Comparison of ENCODE assay signal across 15 mouse cellular contexts in genomic region chr13:94809724-94810123, GRCm38 (mm10). TPM values are rescaled to one million over a fixed set of nuclear protein-coding genes. Genes with fewer than 3 reads are reported as not detected.
DNase-seq lines count a peak whose midpoint lies in the region; ATAC-seq and TF ChIP-seq lines count a peak whose summit lies in the region.
"Had no signal": no experiment of that assay in that cellular context is flagged by ENCODE, and none has a peak within 500 bp of the region (broad histone marks: within the 10 kb centered on the region; RNA-seq: fewer than 3 reads in every experiment).

No protein-coding gene starts in this region.

- H3K27ac ChIP-seq in gastrocnemius, adult 2 months = no peak overlapping the region
- H3K27ac ChIP-seq in kidney, postnatal 0 days = no peak overlapping the region
- no peak overlapping the region for H3K27ac ChIP-seq in midbrain, embryonic 11.5 days (ENCODE audit: low read depth, low read length)
- H3K27ac ChIP-seq in midbrain, embryonic 15.5 days = no peak overlapping the region
- no peak overlapping the region for H3K27ac ChIP-seq in stomach, postnatal 0 days (replicated peaks)
- H3K27ac ChIP-seq: embryonic facial prominence, embryonic 13.5 days; limb, embryonic 15.5 days; lung, embryonic 15.5 days had no signal

- no peak for DNase-seq in gastrocnemius, adult 2 months
- no peak for DNase-seq in gastrocnemius, postnatal 4 days (ENCODE audit: low spot score in 2 of 2)
- DNase-seq in kidney, postnatal 0 days (ENCODE audit: low spot score) = no peak
- DNase-seq in kidney, postnatal 10 days = no peak
- DNase-seq in midbrain, embryonic 11.5 days (ENCODE audit: low spot score, missing footprints) = peak; percentile 26
- no peak for DNase-seq in stomach, postnatal 0 days (ENCODE audit: low spot score)
- DNase-seq: cerebellum, adult 9-11 months; forebrain, postnatal 0 days; thymus, postnatal 36 days had no signal

- intact Hi-C loops in gastrocnemius, adult 2 months (cut with DNase I) = no loop called here

- 74% methylated on average over 1 of the region's 1 CpGs for WGBS in kidney, postnatal 0 days
- 50% methylated on average over 1 of the region's 1 CpGs for WGBS in midbrain, embryonic 11.5 days
- WGBS in midbrain, embryonic 15.5 days = 82% methylated on average over 1 of the region's 1 CpGs
- 68% methylated on average over 1 of the region's 1 CpGs for WGBS in stomach, postnatal 0 days

- H3K4me1 ChIP-seq in kidney, postnatal 0 days (replicated peaks; ENCODE audit: insufficient read depth, low read length) = peaks cover 15% of the 10 kb centered on the region; the same call in 1 of the 2 replicates
- H3K4me1 ChIP-seq in midbrain, embryonic 11.5 days (ENCODE audit: control insufficient read depth, insufficient read depth, low read length) = no peaks in the 10 kb centered on the region
- 0 out of 2 replicates have a peak, but pooled peaks cover 4% of the 10 kb centered on the region for H3K4me1 ChIP-seq in midbrain, embryonic 15.5 days
- H3K4me1 ChIP-seq in stomach, postnatal 0 days (replicated peaks; ENCODE audit: control insufficient read depth, insufficient read depth) = no peaks in the 10 kb centered on the region

- TF ChIP-seq CTCF in gastrocnemius, adult 2 months (IDR thresholded peaks at IDR 0.05) = peak; percentile 15; the same call in 1 of the 2 replicates
- TF ChIP-seq CTCF in kidney, postnatal 0 days (IDR thresholded peaks at IDR 0.05; ENCODE audit: low read depth) = peak; percentile 39; the same call in 1 of the 2 replicates
- TF ChIP-seq CTCF in stomach, postnatal 0 days (IDR thresholded peaks at IDR 0.05; ENCODE audit: low read depth) = peak; percentile 49

- no peak for ATAC-seq in kidney, postnatal 0 days (replicated peaks; ENCODE audit: low FRiP score, low read depth)
- ATAC-seq in midbrain, embryonic 11.5 days (ENCODE audit: low FRiP score) = no peak
- ATAC-seq in midbrain, embryonic 15.5 days (replicated peaks) = no peak
- no peak for ATAC-seq in stomach, postnatal 0 days (ENCODE audit: low FRiP score, low TSS enrichment)
- ATAC-seq in erythroid progenitor cell, adult 5-6 weeks (replicated peaks; ENCODE audit: low FRiP score, poor library complexity, severe bottlenecking) = no peak
- ATAC-seq: forebrain, postnatal 0 days had no signal

- no peak overlapping the region for H3K4me2 ChIP-seq in kidney, postnatal 0 days (ENCODE audit: low read length)
- no peak overlapping the region for H3K4me2 ChIP-seq in midbrain, embryonic 11.5 days
- no peak overlapping the region for H3K4me2 ChIP-seq in midbrain, embryonic 15.5 days
- H3K4me2 ChIP-seq in stomach, postnatal 0 days (replicated peaks; ENCODE audit: low read depth) = no peak overlapping the region
- H3K4me2 ChIP-seq: embryonic facial prominence, embryonic 13.5 days; limb, embryonic 15.5 days; lung, embryonic 15.5 days had no signal

- TF ChIP-seq EP300 in stomach, postnatal 0 days (optimal IDR thresholded peaks at IDR 0.05) = no peak

- no peak overlapping the region for H3K9ac ChIP-seq in kidney, postnatal 0 days (ENCODE audit: low read depth, low read length)
- no peak overlapping the region for H3K9ac ChIP-seq in midbrain, embryonic 11.5 days (ENCODE audit: low read length)
- H3K9ac ChIP-seq in midbrain, embryonic 15.5 days = no peak overlapping the region
- H3K9ac ChIP-seq in stomach, postnatal 0 days (ENCODE audit: low read length) = no peak overlapping the region
- H3K9ac ChIP-seq: embryonic facial prominence, embryonic 13.5 days; forebrain, postnatal 0 days; limb, embryonic 15.5 days; lung, embryonic 15.5 days had no signal

- H3K27me3 ChIP-seq in kidney, postnatal 0 days (ENCODE audit: insufficient read depth, low read length) = no peaks in the 10 kb centered on the region
- no peaks in the 10 kb centered on the region for H3K27me3 ChIP-seq in midbrain, embryonic 11.5 days (ENCODE audit: control insufficient read depth, insufficient read depth, low read length)
- H3K27me3 ChIP-seq in midbrain, embryonic 15.5 days (replicated peaks) = no peaks in the 10 kb centered on the region
- H3K27me3 ChIP-seq in stomach, postnatal 0 days (ENCODE audit: control insufficient read depth, insufficient read depth, low read length) = no peaks in the 10 kb centered on the region
- H3K27me3 ChIP-seq: embryonic facial prominence, embryonic 13.5 days; limb, embryonic 15.5 days; lung, embryonic 15.5 days; megakaryocyte, embryonic 14.5 days had no signal

- no peaks in the 10 kb centered on the region for H3K9me3 ChIP-seq in kidney, postnatal 0 days (replicated peaks; ENCODE audit: low read length)
- no peaks in the 10 kb centered on the region for H3K9me3 ChIP-seq in midbrain, embryonic 11.5 days (ENCODE audit: control insufficient read depth, low read length)
- no peaks in the 10 kb centered on the region for H3K9me3 ChIP-seq in midbrain, embryonic 15.5 days
- no peaks in the 10 kb centered on the region for H3K9me3 ChIP-seq in stomach, postnatal 0 days (ENCODE audit: control insufficient read depth, low read length)
- H3K9me3 ChIP-seq: embryonic facial prominence, embryonic 13.5 days; limb, embryonic 15.5 days; lung, embryonic 15.5 days; megakaryocyte, embryonic 14.5 days had no signal

- H3K36me3 ChIP-seq in kidney, postnatal 0 days (ENCODE audit: insufficient read depth, low read length) = no peaks in the 10 kb centered on the region
- H3K36me3 ChIP-seq in midbrain, embryonic 11.5 days (ENCODE audit: control insufficient read depth, insufficient read depth, low read length) = no peaks in the 10 kb centered on the region
- no peaks in the 10 kb centered on the region for H3K36me3 ChIP-seq in midbrain, embryonic 15.5 days (replicated peaks)
- H3K36me3 ChIP-seq in stomach, postnatal 0 days (ENCODE audit: control insufficient read depth, insufficient read depth, low read length) = no peaks in the 10 kb centered on the region
- H3K36me3 ChIP-seq: embryonic facial prominence, embryonic 13.5 days; limb, embryonic 15.5 days; lung, embryonic 15.5 days had no signal

- no peak overlapping the region for H3K4me3 ChIP-seq in gastrocnemius, adult 2 months
- H3K4me3 ChIP-seq in kidney, postnatal 0 days (replicated peaks; ENCODE audit: low read depth, low read length) = no peak overlapping the region
- H3K4me3 ChIP-seq in midbrain, embryonic 11.5 days (ENCODE audit: low read depth, low read length) = no peak overlapping the region
- no peak overlapping the region for H3K4me3 ChIP-seq in midbrain, embryonic 15.5 days
- no peak overlapping the region for H3K4me3 ChIP-seq in stomach, postnatal 0 days (ENCODE audit: low read depth, low read length)
- H3K4me3 ChIP-seq: embryonic facial prominence, embryonic 13.5 days; limb, embryonic 15.5 days; lung, embryonic 15.5 days; megakaryocyte, embryonic 14.5 days had no signal

RNA-seq across cellular contexts. Expression of gene Tbca, which starts 21.0 kb away (rescaled TPM):
- total RNA-seq in gastrocnemius, adult 2 months (2021) = 10 to 100 TPM; 50.9 to 79.1 TPM
- 100 to 1,000 TPM; 163 to 168 TPM for total RNA-seq in gastrocnemius, postnatal 4 days (2021)
- polyA plus RNA-seq in kidney, postnatal 0 days (2015; fragmentation: Nextera tagmentation; extraction: Ambion mirVana) = 302 and 324 TPM in 2 replicates
- 234 and 249 TPM in 2 replicates for polyA plus RNA-seq in midbrain, embryonic 11.5 days (2014; fragmentation: Nextera tagmentation; extraction: Ambion mirVana)
- polyA plus RNA-seq in midbrain, embryonic 15.5 days (2015; fragmentation: Nextera tagmentation; extraction: Ambion mirVana) = 240 and 260 TPM in 2 replicates
- polyA plus RNA-seq in stomach, postnatal 0 days (2015; fragmentation: Nextera tagmentation; extraction: Ambion mirVana) = 211 and 217 TPM in 2 replicates
- total RNA-seq in erythroid progenitor cell, adult 5-6 weeks (2015; ENCODE audit: low replicate concordance) = 106 and 107 TPM in 2 replicates
- 14.4 and 57.8 TPM in 2 replicates for total RNA-seq in erythroid progenitor cell, adult 5-6 weeks (2017; ENCODE audit: low replicate concordance)
